Mouse (Mus musculus): ENCODE results near the gene Rab11fip2. TPM values are rescaled to one million over a fixed set of nuclear protein-coding genes. Genes with fewer than 3 reads are reported as not detected.

Gene Rab11fip2
- 2.1 and 2.4 TPM in 2 replicates for polyA plus RNA-seq (2016; fragmentation: Nextera tagmentation; extraction: Ambion mirVana)

- Histone ChIP-seq H3K9me3 (no peaks in the 10 kb centered on the region), H3K4me3 (peak within 1 kb of the TSS; percentile 92), H3K36me3 (no peaks in the 10 kb centered on the region), H3K27me3 (ENCODE audit: insufficient read depth, poor library complexity, severe bottlenecking) (no peaks in the 10 kb centered on the region), H3K4me1 (0 out of 2 replicates have a peak, but pooled peaks cover 4% of the 10 kb centered on the region), H3K27ac (peak within 1 kb of the TSS; percentile 99)
- peak; percentile 95 for DNase-seq (ENCODE audit: low spot score)
- 0% methylated on average over 71 of the region's 72 CpGs for WGBS
Observed at GRCm38 (mm10) chr19:59943322-59943871, at the start of gene Rab11fip2. Rab11fip2 (minus strand) TSS chr19:59943654.

GRCm38 (mm10) chr19:59981588-59981987 lies 38.1 kb upstream of the Rab11fip2 start:
- no peak overlapping the region for H3K4me3 ChIP-seq
- 92% methylated on average over 1 of the region's 1 CpGs for WGBS
- H3K4me1 ChIP-seq, result no peaks in the 10 kb centered on the region
- no peaks in the 10 kb centered on the region for H3K36me3 ChIP-seq
- no peak for DNase-seq (ENCODE audit: low spot score)
- no peaks in the 10 kb centered on the region for H3K9me3 ChIP-seq
- 0 out of 2 replicates have a peak, but pooled peaks cover 5% of the 10 kb centered on the region for H3K27me3 ChIP-seq (ENCODE audit: insufficient read depth, poor library complexity, severe bottlenecking)
- H3K27ac ChIP-seq, result no peak overlapping the region

GRCm38 (mm10) chr19:59954936-59955335 lies 11.5 kb upstream of the Rab11fip2 start:
- DNase-seq (ENCODE audit: low spot score), result no peak
- 74% methylated on average over 3 of the region's 3 CpGs for WGBS
- no peak overlapping the region for H3K4me3 ChIP-seq

DNA sequence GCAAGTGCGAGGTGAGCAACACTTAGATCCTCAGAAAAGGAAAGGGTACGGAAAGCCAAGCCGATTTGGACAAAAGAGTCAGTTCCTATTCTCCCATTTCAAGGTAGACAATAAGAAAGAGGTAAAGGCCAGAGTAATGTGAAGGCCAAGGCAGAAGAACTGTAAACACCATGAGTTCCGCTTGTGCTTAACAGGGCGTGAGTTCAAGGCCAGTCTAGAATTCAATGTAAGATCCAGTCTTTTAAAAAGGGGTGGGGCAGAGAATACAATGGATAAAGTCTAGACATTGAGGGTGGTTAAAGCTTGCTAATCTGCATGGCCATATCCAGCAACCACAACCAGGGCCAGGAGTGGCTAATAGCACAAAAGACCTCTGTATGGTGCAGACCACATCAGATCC lies 6.3 kb upstream of the Rab11fip2 start:
- Histone ChIP-seq H3K4me3 (no peak overlapping the region), H3K27ac (no peak overlapping the region), H3K36me3 (no peaks in the 10 kb centered on the region), H3K27me3 (ENCODE audit: insufficient read depth, poor library complexity, severe bottlenecking) (no peaks in the 10 kb centered on the region), H3K4me1 (no peaks in the 10 kb centered on the region), H3K9me3 (no peaks in the 10 kb centered on the region)
- DNase-seq (ENCODE audit: low spot score), result no peak
- 80% methylated on average over 5 of the region's 5 CpGs for WGBS

More at GRCm38 (mm10) chr19:59954936-59955335, 11.5 kb upstream of the Rab11fip2 start:
- no peaks in the 10 kb centered on the region for H3K9me3 ChIP-seq
- no peaks in the 10 kb centered on the region for H3K4me1 ChIP-seq
- no peaks in the 10 kb centered on the region for H3K36me3 ChIP-seq
- H3K27ac ChIP-seq, result no peak overlapping the region
- no peaks in the 10 kb centered on the region for H3K27me3 ChIP-seq (ENCODE audit: insufficient read depth, poor library complexity, severe bottlenecking)

DNA sequence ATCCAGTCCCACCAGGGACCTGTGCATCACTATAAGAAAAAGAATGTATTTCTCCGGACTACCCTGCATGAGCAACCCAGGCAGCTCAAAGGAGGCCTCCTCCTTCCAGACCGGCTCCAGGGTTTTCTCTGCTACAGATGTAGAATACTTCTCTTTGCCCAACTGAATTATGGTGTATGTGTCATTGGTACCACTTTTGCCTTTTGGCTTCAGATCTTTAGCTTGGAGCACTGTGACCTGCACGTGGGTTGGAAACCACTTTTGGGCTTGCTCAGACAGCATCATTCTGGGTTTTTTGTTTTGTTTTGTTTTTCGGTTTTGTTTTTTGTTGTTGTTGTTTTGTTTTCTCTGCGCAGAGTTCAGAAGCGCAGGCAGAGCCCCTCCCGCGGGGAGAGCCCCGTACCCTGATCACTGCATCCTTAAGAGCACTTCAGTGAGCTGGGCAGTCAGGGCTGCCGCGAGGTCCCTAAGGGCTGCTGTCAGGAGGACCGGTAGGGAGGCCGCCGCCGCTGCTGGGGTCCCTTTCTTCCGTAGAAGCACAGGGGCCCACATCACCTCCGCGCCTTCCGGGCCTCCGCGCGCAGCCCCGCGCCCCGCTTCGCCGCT lies 635 bp downstream of the Rab11fip2 start:
- Histone ChIP-seq H3K4me1 (0 out of 2 replicates have a peak, but pooled peaks cover 4% of the 10 kb centered on the region), H3K9me3 (no peaks in the 10 kb centered on the region), H3K27ac (peak overlapping the region; percentile 99), H3K27me3 (ENCODE audit: insufficient read depth, poor library complexity, severe bottlenecking) (no peaks in the 10 kb centered on the region), H3K4me3 (peak overlapping the region; percentile 92), H3K36me3 (no peaks in the 10 kb centered on the region)
- WGBS, result 3% methylated on average over 27 of the region's 27 CpGs
- no peak for DNase-seq (ENCODE audit: low spot score)

DNA sequence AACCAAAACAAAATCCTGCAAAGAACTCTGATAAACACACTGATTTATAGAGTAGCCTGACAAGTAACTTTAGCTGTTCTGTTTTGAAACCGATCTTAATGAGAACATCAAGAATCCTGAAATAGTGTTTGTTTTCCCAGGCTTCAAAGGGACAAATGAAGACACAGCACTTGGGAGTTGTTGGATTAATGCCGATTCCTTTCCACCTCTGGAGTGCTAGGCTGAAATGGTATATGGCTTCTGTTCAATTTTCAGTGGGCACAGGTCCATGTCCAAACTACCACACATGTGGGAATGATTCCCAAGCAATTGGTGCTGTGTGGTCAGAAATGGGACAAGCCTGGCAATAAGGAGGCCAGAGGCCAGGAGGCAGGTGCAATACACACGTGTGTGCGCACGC lies 3.7 kb downstream of the Rab11fip2 start:
- H3K36me3 ChIP-seq, result no peaks in the 10 kb centered on the region; the same call in 1 of the 2 replicates
- H3K9me3 ChIP-seq, result no peaks in the 10 kb centered on the region
- DNase-seq (ENCODE audit: low spot score), result no peak
- 83% methylated on average over 5 of the region's 5 CpGs for WGBS
- H3K4me3 ChIP-seq, result no peak overlapping the region
- H3K27ac ChIP-seq, result no peak overlapping the region
- 0 out of 2 replicates have a peak, but pooled peaks cover 4% of the 10 kb centered on the region for H3K4me1 ChIP-seq
- H3K27me3 ChIP-seq (ENCODE audit: insufficient read depth, poor library complexity, severe bottlenecking), result no peaks in the 10 kb centered on the region

GRCm38 (mm10) chr19:59932085-59932484 lies 11.4 kb downstream of the Rab11fip2 start:
- Histone ChIP-seq H3K36me3 (no peaks in the 10 kb centered on the region; the same call in 1 of the 2 replicates), H3K4me1 (no peaks in the 10 kb centered on the region), H3K4me3 (no peak overlapping the region), H3K27ac (no peak overlapping the region), H3K27me3 (ENCODE audit: insufficient read depth, poor library complexity, severe bottlenecking) (no peaks in the 10 kb centered on the region), H3K9me3 (no peaks in the 10 kb centered on the region)
- DNase-seq (ENCODE audit: low spot score), result no peak
- WGBS, result 90% methylated on average over 10 of the region's 10 CpGs

DNA sequence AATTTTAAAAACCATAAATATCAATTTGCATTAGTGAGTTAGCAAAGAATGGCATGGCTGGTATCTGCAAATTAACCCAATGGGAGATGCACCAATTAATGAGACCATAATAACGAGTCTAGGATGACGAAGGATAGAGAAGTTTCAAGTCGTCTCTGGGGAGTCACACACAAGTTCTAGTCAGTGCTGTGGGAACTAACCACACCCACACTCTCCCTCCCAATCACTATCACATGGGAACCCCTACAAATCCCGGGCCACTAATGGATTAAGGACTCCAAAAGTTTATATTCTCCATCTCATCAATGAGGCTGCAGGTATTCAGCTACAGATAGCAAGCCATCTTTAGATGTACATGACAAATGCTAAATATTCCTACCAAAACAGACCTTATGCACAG lies 14.8 kb downstream of the Rab11fip2 start:
- DNase-seq (ENCODE audit: low spot score), result no peak
- Histone ChIP-seq H3K4me1 (no peaks in the 10 kb centered on the region), H3K4me3 (no peak overlapping the region), H3K36me3 (no peaks in the 10 kb centered on the region), H3K27me3 (ENCODE audit: insufficient read depth, poor library complexity, severe bottlenecking) (no peaks in the 10 kb centered on the region), H3K27ac (no peak overlapping the region), H3K9me3 (no peaks in the 10 kb centered on the region)
- whole genome bisulfite sequencing, result 78% methylated on average over 4 of the region's 4 CpGs

DNA sequence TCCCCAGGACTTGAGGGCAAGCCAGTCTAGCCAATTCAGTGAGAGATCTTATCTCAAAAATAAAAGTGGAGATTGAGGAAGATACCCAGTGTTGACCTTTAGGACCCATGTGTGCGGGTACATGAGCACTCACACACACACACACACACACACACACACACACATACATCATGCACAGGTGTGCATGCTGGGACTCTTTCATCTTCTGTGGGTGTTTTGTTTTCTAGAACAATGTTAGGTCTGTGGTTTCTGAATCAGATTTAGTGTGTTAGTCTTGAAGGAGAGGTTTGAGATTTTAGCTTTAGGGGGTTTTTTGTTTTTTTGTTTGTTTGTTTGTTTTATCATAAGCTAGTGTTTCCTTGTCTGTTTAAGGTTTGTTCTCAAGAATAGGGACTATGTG lies 17.3 kb downstream of the Rab11fip2 start:
- Histone ChIP-seq H3K27me3 (ENCODE audit: insufficient read depth, poor library complexity, severe bottlenecking) (no peaks in the 10 kb centered on the region), H3K9me3 (no peaks in the 10 kb centered on the region), H3K4me3 (no peak overlapping the region), H3K27ac (no peak overlapping the region), H3K36me3 (no peaks in the 10 kb centered on the region), H3K4me1 (no peaks in the 10 kb centered on the region)
- no peak for DNase-seq (ENCODE audit: low spot score)
- WGBS, result 79% methylated on average over 1 of the region's 1 CpGs

DNA sequence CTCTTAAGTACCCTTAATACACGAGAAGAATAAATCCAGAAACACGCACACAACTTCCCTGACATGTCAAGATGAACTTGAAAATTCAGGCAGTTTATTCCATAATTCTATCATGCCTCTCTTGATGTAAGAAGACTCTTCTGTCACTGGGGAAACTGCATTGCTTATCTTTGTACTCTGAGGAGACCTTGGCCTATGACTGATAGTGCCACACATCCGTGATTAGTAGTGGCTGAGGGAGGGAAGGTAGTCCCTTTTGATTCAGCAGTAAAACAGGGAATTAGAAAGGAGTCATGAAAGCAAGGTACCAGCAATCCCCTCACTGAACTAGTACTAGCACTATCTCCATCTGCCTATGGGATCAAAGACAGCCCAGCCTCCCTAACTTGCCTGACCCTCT lies 22.6 kb downstream of the Rab11fip2 start:
- WGBS, result 73% methylated on average over 3 of the region's 3 CpGs
- DNase-seq (ENCODE audit: low spot score), result no peak
- H3K4me3 ChIP-seq, result no peak overlapping the region
- H3K9me3 ChIP-seq, result no peaks in the 10 kb centered on the region
- no peaks in the 10 kb centered on the region for H3K27me3 ChIP-seq (ENCODE audit: insufficient read depth, poor library complexity, severe bottlenecking)
- no peaks in the 10 kb centered on the region for H3K4me1 ChIP-seq
- no peak overlapping the region for H3K27ac ChIP-seq
- no peaks in the 10 kb centered on the region for H3K36me3 ChIP-seq

DNA sequence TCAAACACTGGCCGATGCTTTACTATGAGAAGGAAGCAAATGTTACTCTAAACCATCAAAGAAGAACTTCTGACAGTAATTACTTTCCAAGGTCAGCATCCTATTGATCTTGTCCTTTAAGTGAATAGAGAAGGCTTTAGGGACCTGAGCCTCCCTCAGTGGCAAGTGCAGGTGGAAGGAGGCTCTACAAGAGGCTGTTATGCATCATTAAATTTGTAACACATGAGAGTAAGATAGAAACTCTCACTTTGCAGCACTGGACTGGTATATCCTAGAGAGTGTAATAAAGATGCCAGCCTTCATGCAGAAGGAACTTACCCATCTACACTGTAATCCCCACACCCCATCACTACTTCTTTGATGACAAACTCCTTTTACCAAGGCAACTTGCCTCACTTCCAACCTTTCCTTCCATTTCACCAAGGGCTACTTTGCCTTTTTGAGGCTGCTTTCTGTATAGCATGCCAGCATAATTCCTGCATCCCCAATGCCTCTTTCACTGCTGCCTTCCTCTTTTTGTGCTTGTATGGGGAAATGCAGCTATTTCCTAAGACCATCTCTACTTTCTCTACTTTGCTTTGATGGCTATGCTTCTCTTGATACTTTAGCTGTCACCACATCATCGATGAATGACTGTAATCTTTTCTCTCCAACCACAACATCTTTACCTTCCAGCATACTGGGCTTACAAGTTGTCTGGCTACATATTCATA lies 25.4 kb downstream of the Rab11fip2 start:
- DNase-seq (ENCODE audit: low spot score), result no peak
- Histone ChIP-seq H3K9me3 (no peaks in the 10 kb centered on the region), H3K4me3 (no peak overlapping the region), H3K27ac (no peak overlapping the region), H3K36me3 (0 out of 2 replicates have a peak, but pooled peaks cover 2% of the 10 kb centered on the region), H3K4me1 (no peaks in the 10 kb centered on the region), H3K27me3 (ENCODE audit: insufficient read depth, poor library complexity, severe bottlenecking) (no peaks in the 10 kb centered on the region)
- WGBS, result 82% methylated on average over 2 of the region's 2 CpGs

GRCm38 (mm10) chr19:59911554-59911953 lies 31.9 kb downstream of the Rab11fip2 start:
- no peak overlapping the region for H3K4me3 ChIP-seq
- DNase-seq (ENCODE audit: low spot score), result no peak
- H3K4me1 ChIP-seq, result no peaks in the 10 kb centered on the region
- H3K36me3 ChIP-seq, result 0 out of 2 replicates have a peak, but pooled peaks cover 7% of the 10 kb centered on the region
- no peaks in the 10 kb centered on the region for H3K27me3 ChIP-seq (ENCODE audit: insufficient read depth, poor library complexity, severe bottlenecking)
- 75% methylated on average over 4 of the region's 4 CpGs for WGBS
- H3K27ac ChIP-seq, result no peak overlapping the region
- H3K9me3 ChIP-seq, result no peaks in the 10 kb centered on the region

Data from heart, embryonic 10.5 days (tissue).